Mouse (Mus musculus) intestine, embryonic 14.5 days (tissue): ENCODE measurements around the gene Cpm. TPM values are rescaled to one million over a fixed set of nuclear protein-coding genes. Genes with fewer than 3 reads are reported as not detected.

Experiments used
- ATAC-seq: fragments of 200-750 bp; cut with Nextera tagmentation; replicated peaks from 2 replicates; pipeline ENCODE4 v1.8.0; 2017; ENCODE audit warnings: low read depth, moderate number of reproducible peaks, moderate TSS enrichment, moderate library complexity; ENCODE audit not compliant: low FRiP score, low TSS enrichment
- DNase-seq: peaks from one replicate; pipeline ENCODE4 v3.0.0-alpha.2; 2018; ENCODE audit warnings: low spot score
- H3K27ac ChIP-seq: fragments of 300-500 bp; sonication (generic); 2 replicates; pipeline ENCODE4 v1.5.1; 2014; ENCODE audit warnings: low read depth, mild to moderate bottlenecking, control low read depth
- H3K27me3 ChIP-seq: fragments of 300-500 bp; sonication (generic); replicated peaks from 2 replicates; pipeline ENCODE4 v1.6.1; 2014; ENCODE audit warnings: low read length, control low read depth; ENCODE audit not compliant: control insufficient read depth, insufficient read depth
- H3K36me3 ChIP-seq: fragments of 300-500 bp; sonication (generic); 2 replicates; pipeline ENCODE4 v1.6.1; 2014; ENCODE audit warnings: low read length, control low read depth; ENCODE audit not compliant: control insufficient read depth, insufficient read depth
- H3K4me1 ChIP-seq: fragments of 300-500 bp; sonication (generic); replicated peaks from 2 replicates; pipeline ENCODE4 v1.6.1; 2014; ENCODE audit warnings: low read length, control low read depth, mixed read lengths; ENCODE audit not compliant: control insufficient read depth, insufficient read depth
- H3K4me2 ChIP-seq: fragments of 300-500 bp; sonication (generic); 2 replicates; pipeline ENCODE4 v1.6.1; 2014; ENCODE audit warnings: low read length
- H3K4me3 ChIP-seq: fragments of 300-500 bp; sonication (generic); 2 replicates; pipeline ENCODE4 v1.5.1; 2014; ENCODE audit warnings: low read depth, low read length, control low read depth, mixed read lengths
- H3K9ac ChIP-seq: fragments of 300-500 bp; sonication (generic); 2 replicates; pipeline ENCODE4 v1.6.1; 2014; ENCODE audit warnings: mild to moderate bottlenecking, low read length
- H3K9me3 ChIP-seq: fragments of 300-500 bp; sonication (generic); 2 replicates; pipeline ENCODE4 v1.6.1; 2016; ENCODE audit warnings: low read length, control low read depth; ENCODE audit not compliant: control insufficient read depth
- WGBS: fragments of 180-500 bp; shearing (Covaris S2); extraction: QIAGEN DNeasy Blood & Tissue Kit; methylation state at CpG from one replicate; pipeline ENCODE4 v1.1.7; 2014; 5-methylcytosine and 5-hydroxymethylcytosine counted together
- polyA plus RNA-seq: library from polyadenylated mRNA; unstranded; fragments of >200 nt; fragmentation: Nextera tagmentation; extraction: Ambion mirVana; gene quantifications from 2 replicates; pipeline ENCODE4 v1.2.1, GENCODE M21; 2014

Cpm gene
- polyA plus RNA-seq, 1 experiment from 2014 or later: 66.6 TPM

- H3K36me3 ChIP-seq: no peaks in the 10 kb centered on the region
- no peak overlapping the region for H3K4me3 ChIP-seq
- no peaks in the 10 kb centered on the region for H3K4me1 ChIP-seq
- H3K27me3 ChIP-seq: no peaks in the 10 kb centered on the region
- ATAC-seq (no peak), DNase-seq (no peak)
- H3K4me2 ChIP-seq: no peak overlapping the region
- no peaks in the 10 kb centered on the region for H3K9me3 ChIP-seq
- H3K27ac ChIP-seq: no peak overlapping the region
- WGBS: 76% methylated on average over 4 of the region's 4 CpGs
- no peak overlapping the region for H3K9ac ChIP-seq
Measured at GRCm38 (mm10) chr10:117620530-117620929, 8.8 kb upstream of the Cpm start.

GRCm38 (mm10) chr10:117620934-117621501 is 8.3 kb upstream of the Cpm start:
- H3K36me3 ChIP-seq: no peaks in the 10 kb centered on the region
- ATAC-seq (no peak), DNase-seq (no peak)
- no peaks in the 10 kb centered on the region for H3K9me3 ChIP-seq
- H3K27me3 ChIP-seq: no peaks in the 10 kb centered on the region
- H3K27ac ChIP-seq: no peak overlapping the region
- H3K9ac ChIP-seq: no peak overlapping the region
- no peak overlapping the region for H3K4me2 ChIP-seq
- no peak overlapping the region for H3K4me3 ChIP-seq
- WGBS: 88% methylated on average over 3 of the region's 3 CpGs
- H3K4me1 ChIP-seq: no peaks in the 10 kb centered on the region

- ATAC-seq (no peak), DNase-seq (no peak)
- Histone ChIP-seq H3K4me3 (no peak overlapping the region), H3K4me1 (no peaks in the 10 kb centered on the region), H3K36me3 (no peaks in the 10 kb centered on the region), H3K27me3 (no peaks in the 10 kb centered on the region), H3K9ac (no peak overlapping the region), H3K4me2 (no peak overlapping the region), H3K27ac (no peak overlapping the region), H3K9me3 (no peaks in the 10 kb centered on the region)
- 92% methylated on average over 12 of the region's 12 CpGs for WGBS
Measured at GRCm38 (mm10) chr10:117621616-117622533, 7.4 kb upstream of the Cpm start.

GRCm38 (mm10) chr10:117623358-117623757 is 5.9 kb upstream of the Cpm start:
- Histone ChIP-seq H3K4me1 (peaks cover 5% of the 10 kb centered on the region; the same call in 1 of the 2 replicates), H3K4me3 (no peak overlapping the region), H3K4me2 (no peak overlapping the region), H3K27ac (no peak overlapping the region), H3K9ac (no peak overlapping the region), H3K27me3 (peaks cover 7% of the 10 kb centered on the region), H3K36me3 (no peaks in the 10 kb centered on the region), H3K9me3 (no peaks in the 10 kb centered on the region)
- DNase-seq (no peak), ATAC-seq (no peak)

- no peak overlapping the region for H3K4me3 ChIP-seq
- no peak overlapping the region for H3K9ac ChIP-seq
- H3K27me3 ChIP-seq: peaks cover 14% of the 10 kb centered on the region
- ATAC-seq: no peak
- 61% methylated on average over 3 of the region's 3 CpGs for WGBS
- H3K4me1 ChIP-seq: peaks cover 11% of the 10 kb centered on the region; the same call in 1 of the 2 replicates
- H3K9me3 ChIP-seq: no peaks in the 10 kb centered on the region
- H3K36me3 ChIP-seq: no peaks in the 10 kb centered on the region
- H3K27ac ChIP-seq: no peak overlapping the region
- no peak overlapping the region for H3K4me2 ChIP-seq
- DNase-seq: no peak
Measured at GRCm38 (mm10) chr10:117624222-117624621, 5.1 kb upstream of the Cpm start.

- DNase-seq: no peak
- no peak for ATAC-seq
- H3K9me3 ChIP-seq: no peaks in the 10 kb centered on the region
- whole genome bisulfite sequencing: 74% methylated on average over 9 of the region's 9 CpGs
- no peak overlapping the region for H3K27ac ChIP-seq
- peaks cover 11% of the 10 kb centered on the region; the same call in 1 of the 2 replicates for H3K4me1 ChIP-seq
- H3K4me2 ChIP-seq: no peak overlapping the region
- no peaks in the 10 kb centered on the region for H3K36me3 ChIP-seq
- peaks cover 16% of the 10 kb centered on the region for H3K27me3 ChIP-seq
- H3K9ac ChIP-seq: no peak overlapping the region
- no peak overlapping the region for H3K4me3 ChIP-seq
Measured at GRCm38 (mm10) chr10:117624655-117625497, 4.4 kb upstream of the Cpm start.

GRCm38 (mm10) chr10:117625500-117626296 is 3.6 kb upstream of the Cpm start:
- H3K9me3 ChIP-seq: no peaks in the 10 kb centered on the region
- H3K4me2 ChIP-seq: no peak overlapping the region
- no peak overlapping the region for H3K9ac ChIP-seq
- H3K27me3 ChIP-seq: peaks cover 24% of the 10 kb centered on the region
- H3K4me1 ChIP-seq: peaks cover 11% of the 10 kb centered on the region; the same call in 1 of the 2 replicates
- H3K27ac ChIP-seq: no peak overlapping the region
- ATAC-seq: no peak
- H3K4me3 ChIP-seq: no peak overlapping the region
- no peak for DNase-seq
- H3K36me3 ChIP-seq: no peaks in the 10 kb centered on the region
- 47% methylated on average over 8 of the region's 9 CpGs for WGBS

- H3K4me2 ChIP-seq: no peak overlapping the region
- peaks cover 29% of the 10 kb centered on the region for H3K27me3 ChIP-seq
- H3K27ac ChIP-seq: no peak overlapping the region
- 83% methylated on average over 3 of the region's 3 CpGs for WGBS
- ATAC-seq (no peak), DNase-seq (no peak)
- H3K9ac ChIP-seq: no peak overlapping the region
- peaks cover 11% of the 10 kb centered on the region; the same call in 1 of the 2 replicates for H3K4me1 ChIP-seq
- no peaks in the 10 kb centered on the region for H3K9me3 ChIP-seq
- H3K4me3 ChIP-seq: no peak overlapping the region
- no peaks in the 10 kb centered on the region for H3K36me3 ChIP-seq
Measured at GRCm38 (mm10) chr10:117626297-117626613, 3.0 kb upstream of the Cpm start.
